In genomic region chr9:108047601-108048565, GRCm38 (mm10) we compare ENCODE assay signal across 8 mouse cellular contexts. TPM values are rescaled to one million over a fixed set of nuclear protein-coding genes. Genes with fewer than 3 reads are reported as not detected.
DNase-seq lines count a peak whose midpoint lies in the region; ATAC-seq lines count a peak whose summit lies in the region.

No protein-coding gene starts in this region.

- H3K27me3 ChIP-seq in heart, embryonic 12.5 days (replicated peaks), result no peaks in the 10 kb centered on the region
- no peaks in the 10 kb centered on the region for H3K27me3 ChIP-seq in hindbrain, embryonic 12.5 days
- no peaks in the 10 kb centered on the region for H3K27me3 ChIP-seq in midbrain, embryonic 10.5 days (ENCODE audit: low read depth, poor library complexity, severe bottlenecking)

- H3K4me1 ChIP-seq in heart, embryonic 12.5 days (replicated peaks), result peaks cover 42% of the 10 kb centered on the region
- no peaks in the 10 kb centered on the region; the same call in 1 of the 2 replicates for H3K4me1 ChIP-seq in brown adipose tissue, adult 24 weeks (ENCODE audit: control insufficient read depth, insufficient read depth, insufficient read length, low read length)
- peaks cover 19% of the 10 kb centered on the region for H3K4me1 ChIP-seq in hindbrain, embryonic 12.5 days
- H3K4me1 ChIP-seq in midbrain, embryonic 10.5 days, result peaks cover 28% of the 10 kb centered on the region

- WGBS in heart, embryonic 12.5 days, result 36% methylated on average over 17 of the region's 17 CpGs
- WGBS in hindbrain, embryonic 12.5 days, result 51% methylated on average over 17 of the region's 17 CpGs
- WGBS in midbrain, embryonic 10.5 days, result 55% methylated on average over 17 of the region's 17 CpGs

- no peak for ATAC-seq in heart, embryonic 12.5 days (ENCODE audit: insufficient number of reproducible peaks, low FRiP score)
- ATAC-seq in hindbrain, embryonic 12.5 days (ENCODE audit: low FRiP score), result no peak

- H3K27ac ChIP-seq in heart, embryonic 12.5 days (ENCODE audit: poor library complexity, severe bottlenecking), result peak overlapping the region; percentile 79
- no peak overlapping the region for H3K27ac ChIP-seq in brown adipose tissue, adult 24 weeks (replicated peaks; ENCODE audit: low read depth, low read length)
- H3K27ac ChIP-seq in hindbrain, embryonic 12.5 days, result peak overlapping the region; percentile 74; the same call in 1 of the 2 replicates
- peak overlapping the region; percentile 76 for H3K27ac ChIP-seq in midbrain, embryonic 10.5 days (replicated peaks)

- no peaks in the 10 kb centered on the region for H3K9me3 ChIP-seq in heart, embryonic 12.5 days (replicated peaks)
- no peaks in the 10 kb centered on the region for H3K9me3 ChIP-seq in hindbrain, embryonic 12.5 days (replicated peaks)
- H3K9me3 ChIP-seq in midbrain, embryonic 10.5 days (replicated peaks), result no peaks in the 10 kb centered on the region

- DNase-seq in heart, adult 9 months (ENCODE audit: low spot score in 2 of 2), result no peak
- DNase-seq in midbrain, embryonic 10.5 days (ENCODE audit: low spot score), result no peak
- DNase-seq in ovary, postnatal 10 days (ENCODE audit: low spot score), result no peak
- no peak for DNase-seq in testis, postnatal 14 days (ENCODE audit: low spot score)
- DNase-seq in urinary bladder, adult 2 months (ENCODE audit: low spot score), result no peak

- peak overlapping the region; percentile 93 for H3K4me2 ChIP-seq in heart, embryonic 12.5 days
- peak overlapping the region; percentile 94 for H3K4me2 ChIP-seq in hindbrain, embryonic 12.5 days (replicated peaks)

- H3K36me3 ChIP-seq in heart, embryonic 12.5 days, result peaks cover 66% of the 10 kb centered on the region
- peaks cover 60% of the 10 kb centered on the region for H3K36me3 ChIP-seq in hindbrain, embryonic 12.5 days
- H3K36me3 ChIP-seq in midbrain, embryonic 10.5 days, result peaks cover 64% of the 10 kb centered on the region

- peak overlapping the region; percentile 88 for H3K4me3 ChIP-seq in heart, embryonic 12.5 days
- H3K4me3 ChIP-seq in brown adipose tissue, adult 24 weeks (ENCODE audit: insufficient read depth, low read depth, low read length), result peak overlapping the region; percentile 52; the same call in 1 of the 2 replicates
- H3K4me3 ChIP-seq in hindbrain, embryonic 12.5 days, result peak overlapping the region; percentile 63
- peak overlapping the region; percentile 62 for H3K4me3 ChIP-seq in midbrain, embryonic 10.5 days

- peak overlapping the region; percentile 64 for H3K9ac ChIP-seq in heart, embryonic 12.5 days
- H3K9ac ChIP-seq in hindbrain, embryonic 12.5 days, result peak overlapping the region; percentile 79; the same call in 1 of the 2 replicates

RNA-seq across cellular contexts. Expression of gene Gmppb, which starts 1.2 kb away (rescaled TPM):
- 23.2 and 24.5 TPM in 2 replicates for polyA plus RNA-seq in heart, embryonic 12.5 days (2016; fragmentation: Nextera tagmentation; extraction: Ambion mirVana)
- 8.2 and 11.1 TPM in 2 replicates for polyA plus RNA-seq in brown adipose tissue, adult 24 weeks (2012; ENCODE audit: insufficient read depth, insufficient read length, missing spikeins)
- 21.9 and 25.0 TPM in 2 replicates for polyA plus RNA-seq in hindbrain, embryonic 12.5 days (2016; fragmentation: Nextera tagmentation; extraction: Ambion mirVana)
- 26.0 and 26.2 TPM in 2 replicates for polyA plus RNA-seq in midbrain, embryonic 10.5 days (2016; fragmentation: Nextera tagmentation; extraction: Ambion mirVana)
- 18.8 and 23.9 TPM in 2 replicates for polyA plus RNA-seq in urinary bladder, adult 2 months (2012; rRNA removed)

RNA-seq across cellular contexts. Expression of gene Amigo3, which starts 5.1 kb away (rescaled TPM):
- 2.4 and 3.1 TPM in 2 replicates for polyA plus RNA-seq in heart, embryonic 12.5 days (2016; fragmentation: Nextera tagmentation; extraction: Ambion mirVana)
- polyA plus RNA-seq in brown adipose tissue, adult 24 weeks (2012; ENCODE audit: insufficient read depth, insufficient read length, missing spikeins), result 0.40 and 0.88 TPM in 2 replicates
- 3.9 TPM in 2 replicates for polyA plus RNA-seq in hindbrain, embryonic 12.5 days (2016; fragmentation: Nextera tagmentation; extraction: Ambion mirVana)
- 2.6 and 3.8 TPM in 2 replicates for polyA plus RNA-seq in midbrain, embryonic 10.5 days (2016; fragmentation: Nextera tagmentation; extraction: Ambion mirVana)
- 2.3 and 2.6 TPM in 2 replicates for polyA plus RNA-seq in urinary bladder, adult 2 months (2012; rRNA removed)

RNA-seq across cellular contexts. Expression of gene Mst1, which starts 32.4 kb away (rescaled TPM):
- 0.31 and 0.37 TPM in 2 replicates for polyA plus RNA-seq in heart, embryonic 12.5 days (2016; fragmentation: Nextera tagmentation; extraction: Ambion mirVana)
- polyA plus RNA-seq in brown adipose tissue, adult 24 weeks (2012; ENCODE audit: insufficient read depth, insufficient read length, missing spikeins), result not detected in 2 replicates
- polyA plus RNA-seq in hindbrain, embryonic 12.5 days (2016; fragmentation: Nextera tagmentation; extraction: Ambion mirVana), result 0.31 and 0.72 TPM in 2 replicates
- polyA plus RNA-seq in midbrain, embryonic 10.5 days (2016; fragmentation: Nextera tagmentation; extraction: Ambion mirVana), result 0.78 and 0.87 TPM in 2 replicates
- 5.6 and 6.2 TPM in 2 replicates for polyA plus RNA-seq in urinary bladder, adult 2 months (2012; rRNA removed)

RNA-seq across cellular contexts. Expression of gene Rnf123, which starts 35.3 kb away (rescaled TPM):
- 32.8 and 37.0 TPM in 2 replicates for polyA plus RNA-seq in heart, embryonic 12.5 days (2016; fragmentation: Nextera tagmentation; extraction: Ambion mirVana)
- polyA plus RNA-seq in brown adipose tissue, adult 24 weeks (2012; ENCODE audit: insufficient read depth, insufficient read length, missing spikeins), result 40.0 TPM in 2 replicates
- 39.5 and 40.7 TPM in 2 replicates for polyA plus RNA-seq in hindbrain, embryonic 12.5 days (2016; fragmentation: Nextera tagmentation; extraction: Ambion mirVana)
- 32.2 and 39.6 TPM in 2 replicates for polyA plus RNA-seq in midbrain, embryonic 10.5 days (2016; fragmentation: Nextera tagmentation; extraction: Ambion mirVana)
- polyA plus RNA-seq in urinary bladder, adult 2 months (2012; rRNA removed), result 54.6 and 60.6 TPM in 2 replicates

RNA-seq across cellular contexts. Expression of gene Ip6k1, which starts 45.6 kb away (rescaled TPM):
- 50.2 and 52.4 TPM in 2 replicates for polyA plus RNA-seq in heart, embryonic 12.5 days (2016; fragmentation: Nextera tagmentation; extraction: Ambion mirVana)
- 14.7 and 20.7 TPM in 2 replicates for polyA plus RNA-seq in brown adipose tissue, adult 24 weeks (2012; ENCODE audit: insufficient read depth, insufficient read length, missing spikeins)
- 100 and 102 TPM in 2 replicates for polyA plus RNA-seq in hindbrain, embryonic 12.5 days (2016; fragmentation: Nextera tagmentation; extraction: Ambion mirVana)
- polyA plus RNA-seq in midbrain, embryonic 10.5 days (2016; fragmentation: Nextera tagmentation; extraction: Ambion mirVana), result 53.8 and 64.0 TPM in 2 replicates
- 84.3 and 90.7 TPM in 2 replicates for polyA plus RNA-seq in urinary bladder, adult 2 months (2012; rRNA removed)
